In genomic region chr17:90773233-90773632, GRCm38 (mm10) we compare ENCODE assay signal across 13 mouse cellular contexts.
DNase-seq lines count a peak whose midpoint lies in the region; ATAC-seq and TF ChIP-seq lines count a peak whose summit lies in the region.
"Had no signal": no experiment of that assay in that cellular context is flagged by ENCODE, and none has a peak within 500 bp of the region (broad histone marks: within the 10 kb centered on the region; RNA-seq: fewer than 3 reads in every experiment).

No protein-coding gene starts in this region.

- H3K27ac ChIP-seq in hindbrain, postnatal 0 days, result no peak overlapping the region
- H3K27ac ChIP-seq in hindbrain, embryonic 12.5 days, result no peak overlapping the region
- H3K27ac ChIP-seq in liver, postnatal 0 days (ENCODE audit: low read depth), result no peak overlapping the region
- H3K27ac ChIP-seq in liver, embryonic 11.5 days (ENCODE audit: low read depth, low read length), result no peak overlapping the region
- H3K27ac ChIP-seq: heart, embryonic 10.5 days; hindbrain, embryonic 14.5 days; limb, embryonic 15.5 days; midbrain, embryonic 15.5 days had no signal

- no peak overlapping the region for H3K9ac ChIP-seq in hindbrain, postnatal 0 days (replicated peaks; ENCODE audit: low read length)
- H3K9ac ChIP-seq in hindbrain, embryonic 12.5 days, result no peak overlapping the region
- no peak overlapping the region for H3K9ac ChIP-seq in liver, postnatal 0 days (replicated peaks)
- no peak overlapping the region for H3K9ac ChIP-seq in liver, embryonic 11.5 days (ENCODE audit: low read depth, low read length)
- H3K9ac ChIP-seq: hindbrain, embryonic 14.5 days; limb, embryonic 15.5 days; midbrain, embryonic 15.5 days had no signal

- no peaks in the 10 kb centered on the region for H3K9me3 ChIP-seq in hindbrain, postnatal 0 days (ENCODE audit: low read length)
- H3K9me3 ChIP-seq in hindbrain, embryonic 12.5 days (replicated peaks), result no peaks in the 10 kb centered on the region
- H3K9me3 ChIP-seq in liver, postnatal 0 days (ENCODE audit: low read length), result no peaks in the 10 kb centered on the region
- H3K9me3 ChIP-seq in liver, embryonic 11.5 days (ENCODE audit: control insufficient read depth, low read length), result no peaks in the 10 kb centered on the region
- H3K9me3 ChIP-seq: heart, embryonic 10.5 days; limb, embryonic 15.5 days; midbrain, embryonic 15.5 days had no signal

- peak; percentile 25; the same call in 1 of the 2 replicates for TF ChIP-seq CTCF in hindbrain, postnatal 0 days (IDR thresholded peaks at IDR 0.05; ENCODE audit: low read depth)
- TF ChIP-seq CTCF in liver, postnatal 0 days (IDR thresholded peaks at IDR 0.05; ENCODE audit: low read depth), result peak; percentile 20; the same call in 1 of the 2 replicates

- no peak overlapping the region for H3K4me3 ChIP-seq in hindbrain, postnatal 0 days (ENCODE audit: low read length)
- H3K4me3 ChIP-seq in hindbrain, embryonic 12.5 days, result no peak overlapping the region
- no peak overlapping the region for H3K4me3 ChIP-seq in liver, postnatal 0 days (ENCODE audit: low read depth, low read length)
- no peak overlapping the region for H3K4me3 ChIP-seq in liver, embryonic 11.5 days (ENCODE audit: low read depth, low read length)
- H3K4me3 ChIP-seq: heart, embryonic 10.5 days; limb, embryonic 15.5 days; midbrain, embryonic 15.5 days had no signal

- no peaks in the 10 kb centered on the region for H3K4me1 ChIP-seq in hindbrain, postnatal 0 days (ENCODE audit: insufficient read depth, low read length)
- 0 out of 2 replicates have a peak, but pooled peaks cover 2% of the 10 kb centered on the region for H3K4me1 ChIP-seq in hindbrain, embryonic 12.5 days
- no peaks in the 10 kb centered on the region for H3K4me1 ChIP-seq in liver, postnatal 0 days (ENCODE audit: insufficient read depth)
- no peaks in the 10 kb centered on the region for H3K4me1 ChIP-seq in liver, embryonic 11.5 days (replicated peaks; ENCODE audit: control insufficient read depth, insufficient read depth, low read length)
- H3K4me1 ChIP-seq: heart, embryonic 10.5 days; limb, embryonic 15.5 days had no signal

- H3K4me2 ChIP-seq in hindbrain, postnatal 0 days (ENCODE audit: low read depth, low read length), result no peak overlapping the region
- H3K4me2 ChIP-seq in hindbrain, embryonic 12.5 days (replicated peaks), result no peak overlapping the region
- H3K4me2 ChIP-seq in liver, postnatal 0 days (ENCODE audit: low read depth, low read length), result no peak overlapping the region
- H3K4me2 ChIP-seq in liver, embryonic 11.5 days, result no peak overlapping the region
- H3K4me2 ChIP-seq: hindbrain, embryonic 14.5 days; limb, embryonic 15.5 days; midbrain, embryonic 15.5 days had no signal

- no peak for TF ChIP-seq EP300 in liver, postnatal 0 days (IDR thresholded peaks at IDR 0.05; ENCODE audit: low read depth)

- WGBS in hindbrain, postnatal 0 days, result 87% methylated on average over 3 of the region's 3 CpGs
- 83% methylated on average over 3 of the region's 3 CpGs for WGBS in hindbrain, embryonic 12.5 days
- WGBS in liver, postnatal 0 days (ENCODE audit: insufficient replicate concordance), result 66% methylated on average over 3 of the region's 3 CpGs
- WGBS in liver, embryonic 11.5 days, result 74% methylated on average over 3 of the region's 3 CpGs

- no peak for DNase-seq in hindbrain, postnatal 0 days (ENCODE audit: low spot score)
- no peak for DNase-seq in liver, postnatal 0 days
- no peak for DNase-seq in liver, embryonic 11.5 days (ENCODE audit: low spot score)
- peak; percentile 46 for DNase-seq in brain, adult 2 months (ENCODE audit: low read depth, low spot score)
- peak; percentile 27 for DNase-seq in kidney, postnatal 4 days
- DNase-seq in urinary bladder, postnatal 25 days (ENCODE audit: low spot score), result no peak
- DNase-seq: layer of hippocampus, adult 9-11 months; lung, postnatal 14 days had no signal

- H3K27me3 ChIP-seq in hindbrain, postnatal 0 days (ENCODE audit: insufficient read depth, low read length), result no peaks in the 10 kb centered on the region
- H3K27me3 ChIP-seq in hindbrain, embryonic 12.5 days, result no peaks in the 10 kb centered on the region
- no peaks in the 10 kb centered on the region for H3K27me3 ChIP-seq in liver, postnatal 0 days (ENCODE audit: insufficient read depth, low read length)
- H3K27me3 ChIP-seq in liver, embryonic 11.5 days (replicated peaks; ENCODE audit: control insufficient read depth, insufficient read depth, low read length), result no peaks in the 10 kb centered on the region
- H3K27me3 ChIP-seq: limb, embryonic 15.5 days; midbrain, embryonic 15.5 days had no signal

- ATAC-seq in hindbrain, postnatal 0 days, result no peak
- no peak for ATAC-seq in hindbrain, embryonic 12.5 days (ENCODE audit: low FRiP score)
- ATAC-seq in liver, postnatal 0 days, result no peak
- ATAC-seq in liver, embryonic 11.5 days (replicated peaks; ENCODE audit: low FRiP score), result no peak
- ATAC-seq: midbrain, embryonic 15.5 days had no signal

- H3K36me3 ChIP-seq in hindbrain, postnatal 0 days (ENCODE audit: insufficient read depth, low read length), result no peaks in the 10 kb centered on the region
- no peaks in the 10 kb centered on the region for H3K36me3 ChIP-seq in hindbrain, embryonic 12.5 days
- no peaks in the 10 kb centered on the region for H3K36me3 ChIP-seq in liver, postnatal 0 days (replicated peaks; ENCODE audit: insufficient read depth, low read length)
- H3K36me3 ChIP-seq in liver, embryonic 11.5 days (ENCODE audit: control insufficient read depth, insufficient read depth, low read length), result no peaks in the 10 kb centered on the region
- H3K36me3 ChIP-seq: heart, embryonic 10.5 days; limb, embryonic 15.5 days; midbrain, embryonic 15.5 days had no signal

Comparison
In these comparisons a context has a peak if more than half of its experiments do, and no peak if none do; other contexts are left out.
1. DNase-seq: peak in brain, adult 2 months (single experiment) and kidney, postnatal 4 days (2 of 2); none in hindbrain, postnatal 0 days (single experiment), liver, postnatal 0 days (single experiment), liver, embryonic 11.5 days (single experiment) and urinary bladder, postnatal 25 days (single experiment).